Mouse (Mus musculus): Measurements from ENCODE around the gene Hepacam.
A peak's percentile ranks its signal among the peaks of the same experiment; 100 is the strongest.

The Hepacam gene

DNA sequence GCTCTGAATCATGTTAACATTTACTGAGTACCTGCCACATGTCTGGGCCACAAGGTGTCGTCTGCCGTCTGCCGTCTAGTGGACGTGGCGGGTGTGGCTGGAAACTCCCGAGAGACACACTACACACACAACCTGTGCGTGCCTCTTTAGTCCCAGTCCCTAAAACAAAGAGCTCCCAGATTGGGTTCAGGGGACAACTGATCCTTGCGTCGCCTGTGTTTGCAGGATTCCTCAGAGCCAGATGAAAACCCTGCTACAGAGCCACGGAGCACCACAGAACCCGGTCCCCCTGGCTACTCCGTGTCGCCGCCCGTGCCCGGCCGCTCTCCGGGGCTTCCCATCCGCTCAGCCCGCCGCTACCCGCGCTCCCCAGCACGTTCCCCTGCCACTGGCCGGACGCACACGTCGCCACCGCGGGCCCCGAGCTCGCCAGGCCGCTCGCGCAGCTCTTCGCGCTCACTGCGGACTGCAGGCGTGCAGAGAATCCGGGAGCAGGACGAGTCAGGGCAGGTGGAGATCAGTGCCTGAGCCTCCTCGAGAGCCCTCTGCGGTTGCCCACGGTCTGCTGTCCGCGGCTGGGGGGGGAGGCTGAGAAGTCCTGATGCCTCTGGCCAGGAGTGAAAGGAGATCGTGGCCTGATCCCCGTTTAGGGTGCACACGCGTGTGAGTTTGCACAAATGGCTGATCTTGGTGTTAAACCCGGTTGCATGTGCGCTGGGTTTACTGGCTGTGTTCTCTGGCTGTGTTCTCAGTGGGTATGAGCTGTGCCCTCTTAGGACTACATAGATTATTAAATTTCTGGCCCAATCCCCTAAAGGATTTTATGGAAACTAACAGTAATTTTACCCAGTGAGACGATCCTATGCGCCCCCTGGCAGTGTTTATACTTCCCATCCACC, 17.4 kb downstream of the Hepacam start:
- peak; percentile 20 to 22 for DNase-seq

DNA sequence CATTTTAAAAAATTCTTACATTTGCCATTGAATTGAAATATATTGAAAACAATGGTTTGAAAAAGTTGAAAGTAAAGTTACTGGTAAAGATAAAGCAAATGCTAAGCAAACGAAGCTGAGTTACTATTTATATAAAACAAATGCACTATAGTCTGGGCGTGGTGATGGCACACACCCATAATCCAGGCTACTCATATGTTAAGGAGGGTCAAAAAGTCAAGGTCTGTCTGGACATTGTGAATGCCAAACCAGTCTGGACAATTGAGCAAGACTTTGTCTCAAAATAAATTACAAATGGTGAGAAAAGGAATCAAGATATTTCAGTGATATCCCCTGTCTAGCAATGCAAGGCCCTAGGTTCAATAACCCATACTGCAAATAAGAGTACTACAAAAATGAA, 23.7 kb downstream of the Hepacam start:
- no peak for DNase-seq

DNA sequence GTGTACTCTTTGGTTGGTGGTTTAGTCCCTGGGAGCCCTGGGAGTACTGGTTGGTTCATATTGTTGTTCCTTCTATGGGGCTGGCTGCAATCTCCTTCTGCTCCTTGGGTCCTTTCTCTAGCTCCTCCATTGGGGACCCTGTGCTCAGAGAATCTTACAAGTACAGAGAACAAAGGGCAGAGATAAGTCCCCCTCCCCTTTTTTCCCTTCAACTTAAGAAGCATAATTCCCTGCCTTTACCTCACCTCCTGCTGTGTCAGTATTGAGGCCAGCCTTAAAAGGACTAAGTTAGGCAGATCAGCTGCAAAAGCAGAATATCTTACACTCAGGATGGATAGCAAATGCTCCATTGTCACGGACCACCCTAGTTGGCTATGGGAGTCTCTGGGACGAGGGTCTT, 24.9 kb downstream of the Hepacam start:
- DNase-seq, result no peak

DNA sequence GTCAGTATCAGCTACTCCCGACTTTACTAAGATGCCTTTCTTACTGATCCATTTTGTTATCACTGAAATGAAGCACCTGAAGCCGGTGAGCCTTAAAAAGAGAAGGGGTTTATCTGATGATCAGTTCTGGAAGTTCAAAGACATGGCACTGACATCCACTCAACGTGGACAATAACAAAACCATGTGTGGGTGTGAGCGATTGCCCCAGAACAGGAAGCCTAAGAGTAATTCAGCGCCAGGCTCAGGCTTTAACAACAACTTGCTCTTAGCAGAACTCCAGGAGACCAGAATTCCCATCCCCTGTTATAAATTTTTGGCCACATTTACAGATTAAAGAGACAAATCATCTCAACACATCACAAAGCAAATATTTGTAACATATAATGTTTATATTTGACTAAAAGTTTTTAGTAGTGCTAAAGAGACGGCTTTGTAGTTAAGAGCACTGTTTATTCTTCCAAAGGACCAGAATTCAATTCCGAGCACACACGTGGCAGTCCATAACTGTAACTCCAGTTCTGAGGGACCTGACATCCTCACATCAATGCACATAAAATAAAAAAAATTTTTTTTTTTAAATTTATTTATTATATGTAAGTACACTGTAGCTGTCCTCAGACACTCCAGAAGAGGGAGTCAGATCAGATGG, 26.5 kb downstream of the Hepacam start:
- no peak for DNase-seq

DNA sequence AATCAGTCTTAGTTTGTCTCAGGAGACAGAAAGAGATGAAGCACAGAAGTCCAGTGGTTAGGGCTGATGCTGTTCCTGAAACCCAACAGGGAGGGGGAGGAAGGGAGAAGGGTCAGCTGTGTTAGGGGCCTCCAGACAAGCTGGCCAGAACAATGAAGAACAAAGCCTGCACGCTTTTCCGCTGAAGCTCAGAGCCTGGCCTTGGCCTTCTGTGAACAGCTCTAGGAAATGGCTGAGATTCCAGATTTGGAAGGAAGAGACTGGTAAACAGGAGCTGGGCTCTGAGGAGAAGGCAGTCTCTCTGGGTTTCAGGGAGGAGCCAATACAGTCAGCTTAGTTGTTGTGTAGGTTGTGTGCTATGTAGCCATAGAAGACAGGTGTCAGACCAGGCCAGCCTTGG, 33.4 kb downstream of the Hepacam start:
- DNase-seq, result no peak

DNA sequence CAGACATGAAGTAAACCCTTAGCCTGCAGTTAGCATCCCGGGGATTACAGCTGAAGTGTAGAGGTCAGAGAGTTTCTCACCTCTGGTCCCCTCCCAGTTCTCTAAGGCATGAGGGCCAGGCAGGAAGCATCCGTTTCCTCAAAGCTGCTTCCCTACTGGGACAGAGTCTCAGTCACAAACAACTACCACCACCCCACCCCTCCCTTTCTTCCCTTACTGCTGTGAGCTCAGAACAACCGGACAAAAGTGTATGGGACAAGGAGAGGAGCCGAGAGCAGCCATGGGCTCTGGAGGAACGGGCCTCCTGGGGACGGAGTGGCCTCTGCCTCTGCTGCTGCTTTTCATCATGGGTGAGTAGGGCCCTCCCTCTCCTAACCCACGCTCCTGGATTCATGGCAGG, 34.7 kb downstream of the Hepacam start, which contains the start of gene Robo4:
Gene Robo4, plus strand, starts transcription at position 96 of the 400 bp plus-strand sequence.
- DNase-seq, result no peak

DNA sequence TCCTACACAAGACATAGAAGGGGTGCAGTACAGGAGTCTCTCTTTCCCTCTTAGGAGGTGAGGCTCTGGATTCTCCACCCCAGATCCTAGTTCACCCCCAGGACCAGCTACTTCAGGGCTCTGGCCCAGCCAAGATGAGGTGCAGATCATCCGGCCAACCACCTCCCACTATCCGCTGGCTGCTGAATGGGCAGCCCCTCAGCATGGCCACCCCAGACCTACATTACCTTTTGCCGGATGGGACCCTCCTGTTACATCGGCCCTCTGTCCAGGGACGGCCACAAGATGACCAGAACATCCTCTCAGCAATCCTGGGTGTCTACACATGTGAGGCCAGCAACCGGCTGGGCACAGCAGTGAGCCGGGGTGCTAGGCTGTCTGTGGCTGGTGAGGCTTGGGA, 35.4 kb downstream of the Hepacam start:
- no peak for DNase-seq

DNA sequence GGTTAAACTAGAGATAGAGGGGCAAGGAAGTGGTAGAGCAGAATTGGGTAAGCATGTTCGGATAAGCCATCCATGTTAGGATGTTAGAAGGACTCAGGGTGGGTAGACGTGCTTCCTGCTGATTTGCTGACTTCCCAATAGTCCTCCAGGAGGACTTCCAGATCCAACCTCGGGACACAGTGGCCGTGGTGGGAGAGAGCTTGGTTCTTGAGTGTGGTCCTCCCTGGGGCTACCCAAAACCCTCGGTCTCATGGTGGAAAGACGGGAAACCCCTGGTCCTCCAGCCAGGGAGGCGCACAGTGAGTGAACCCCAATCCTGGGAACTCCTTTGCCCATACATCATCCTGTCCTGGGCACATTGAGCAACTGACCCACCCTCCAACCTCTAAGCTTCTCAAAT, 35.9 kb downstream of the Hepacam start:
- no peak for DNase-seq

DNA sequence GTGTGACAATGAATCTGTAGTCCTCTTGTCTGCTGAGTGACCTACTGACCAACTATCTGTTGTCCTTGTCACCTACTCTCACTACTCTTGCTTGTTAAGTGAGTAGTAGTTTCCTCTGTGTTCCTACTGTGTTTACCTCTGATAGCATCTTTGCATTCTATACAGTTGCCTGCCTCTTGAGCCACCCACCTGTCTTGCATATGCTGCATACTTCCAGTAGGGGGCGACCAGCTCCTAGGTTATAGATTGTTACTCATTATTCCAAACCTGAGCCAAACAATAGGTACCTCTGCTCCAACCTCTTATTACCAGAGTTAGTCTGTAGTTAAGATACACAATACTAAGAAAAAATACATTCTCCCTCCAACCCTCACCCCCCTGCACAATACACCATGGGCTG, 39.2 kb downstream of the Hepacam start:
- DNase-seq, result peak; percentile 25 to 61

DNA sequence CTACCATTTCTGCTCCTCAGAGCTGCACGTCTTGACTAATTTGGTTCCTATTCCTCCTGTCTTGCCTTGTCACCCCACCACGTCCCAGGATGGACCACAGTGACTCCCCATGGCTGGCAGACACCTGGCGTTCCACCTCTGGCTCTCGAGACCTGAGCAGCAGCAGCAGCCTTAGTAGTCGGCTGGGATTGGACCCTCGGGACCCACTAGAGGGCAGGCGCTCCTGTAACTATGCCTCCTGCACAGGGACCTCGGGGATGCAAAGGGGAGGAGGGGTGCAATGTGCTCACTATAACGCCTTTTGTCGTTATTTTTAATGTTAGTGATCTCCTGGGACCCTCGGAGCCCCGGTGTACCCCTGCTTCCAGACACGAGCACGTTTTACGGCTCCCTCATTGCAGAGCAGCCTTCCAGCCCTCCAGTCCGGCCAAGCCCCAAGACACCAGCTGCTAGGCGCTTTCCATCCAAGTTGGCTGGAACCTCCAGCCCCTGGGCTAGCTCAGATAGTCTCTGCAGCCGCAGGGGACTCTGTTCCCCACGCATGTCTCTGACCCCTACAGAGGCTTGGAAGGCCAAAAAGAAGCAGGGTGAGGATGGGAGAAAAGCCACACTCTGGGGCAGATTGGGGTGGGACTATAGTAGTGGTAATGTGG, 40.8 kb downstream of the Hepacam start:
- peak in 1 of 2 experiments; percentile 27 for DNase-seq

DNA sequence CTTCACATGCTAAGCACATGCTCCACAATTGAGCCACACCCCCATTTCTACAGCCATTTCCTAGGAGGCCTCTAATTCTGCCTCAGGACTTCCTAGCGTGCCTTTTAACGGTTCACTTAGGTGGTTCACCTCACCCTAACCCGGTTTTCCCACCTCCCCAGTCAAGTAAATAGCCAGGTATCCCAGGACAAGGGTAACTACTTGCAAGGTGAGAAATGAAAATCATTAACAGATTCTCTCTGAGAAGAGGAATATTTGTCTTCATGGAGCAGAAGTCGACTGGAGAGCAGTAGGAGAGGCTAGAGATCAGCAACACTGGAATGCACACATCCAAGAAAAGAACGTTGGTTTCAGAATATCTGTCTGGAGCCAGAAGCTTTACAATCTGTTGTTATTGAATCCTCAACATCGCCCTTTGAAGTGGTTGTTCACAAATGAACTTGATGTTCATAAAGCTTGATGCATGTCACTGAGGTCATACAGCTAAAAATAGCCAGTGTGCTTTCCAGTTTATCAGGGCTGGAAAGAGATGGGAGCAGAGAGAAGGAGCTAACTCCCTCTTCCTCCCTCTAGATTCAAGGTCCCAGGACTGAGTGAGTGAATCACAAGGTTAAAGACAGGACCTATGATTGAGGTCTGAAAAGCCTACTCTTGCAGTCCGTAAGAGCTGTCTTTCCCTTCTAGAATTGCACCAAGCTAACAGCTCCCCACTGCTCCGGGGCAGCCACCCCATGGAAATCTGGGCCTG, 42.7 kb downstream of the Hepacam start:
- no peak for DNase-seq

DNA sequence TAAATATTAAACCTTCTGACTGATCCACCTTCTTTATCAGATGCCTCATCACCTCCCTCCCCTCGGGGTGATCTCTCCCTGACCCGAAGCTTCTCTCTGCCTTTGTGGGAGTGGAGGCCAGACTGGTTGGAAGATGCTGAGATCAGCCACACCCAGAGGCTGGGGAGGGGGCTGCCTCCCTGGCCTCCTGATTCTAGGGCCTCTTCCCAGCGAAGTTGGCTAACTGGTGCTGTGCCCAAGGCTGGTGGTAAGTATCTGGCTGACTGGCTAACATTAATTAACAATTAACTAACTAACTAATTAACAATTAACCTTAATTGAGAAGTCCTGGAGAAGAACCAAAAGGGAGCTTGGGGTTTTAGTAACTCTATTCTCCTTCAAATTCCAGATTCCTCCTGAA, 45.8 kb downstream of the Hepacam start:
- no peak for DNase-seq

DNA sequence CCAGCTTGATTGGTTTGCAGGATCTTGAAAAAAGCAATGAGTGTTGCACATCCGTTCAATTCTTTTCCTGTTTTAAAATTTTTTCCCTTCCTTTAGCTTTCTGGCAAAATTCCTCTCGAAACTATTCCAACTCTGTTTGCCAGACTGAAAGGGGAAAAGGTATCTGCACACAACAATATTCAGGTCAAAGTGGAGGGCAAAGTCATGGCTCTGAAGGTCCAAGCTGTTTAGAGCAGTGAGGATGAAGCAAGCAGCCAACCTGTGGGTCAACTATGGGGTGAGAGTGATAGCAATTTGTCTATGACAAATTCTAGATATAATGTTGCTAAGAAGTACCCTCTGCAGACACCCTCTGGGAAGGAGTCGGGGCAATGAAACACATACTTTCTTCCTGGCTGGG, 47.5 kb downstream of the Hepacam start:
- no peak for DNase-seq

DNA sequence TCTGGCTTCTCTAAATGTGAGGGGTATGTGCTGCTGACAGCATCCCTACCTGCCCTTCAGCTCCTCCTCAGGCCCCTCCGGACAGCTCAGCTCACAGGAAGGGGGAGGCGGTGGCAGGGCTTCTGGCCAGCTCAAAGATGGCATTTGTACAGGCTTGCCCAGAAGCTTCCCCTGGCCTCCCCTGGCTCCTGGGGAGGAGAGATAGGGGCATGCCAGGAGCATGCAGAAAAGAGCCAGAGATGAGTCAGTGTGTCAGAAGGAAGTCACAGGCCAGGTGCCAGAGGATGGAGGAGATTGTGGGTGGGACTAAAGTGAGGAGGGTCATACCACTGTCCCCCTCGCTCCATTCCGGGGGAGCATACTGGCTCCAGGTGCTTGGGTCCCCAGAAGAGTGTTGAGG, 51.6 kb downstream of the Hepacam start:
- DNase-seq, result peak; percentile 67 to 78

DNA sequence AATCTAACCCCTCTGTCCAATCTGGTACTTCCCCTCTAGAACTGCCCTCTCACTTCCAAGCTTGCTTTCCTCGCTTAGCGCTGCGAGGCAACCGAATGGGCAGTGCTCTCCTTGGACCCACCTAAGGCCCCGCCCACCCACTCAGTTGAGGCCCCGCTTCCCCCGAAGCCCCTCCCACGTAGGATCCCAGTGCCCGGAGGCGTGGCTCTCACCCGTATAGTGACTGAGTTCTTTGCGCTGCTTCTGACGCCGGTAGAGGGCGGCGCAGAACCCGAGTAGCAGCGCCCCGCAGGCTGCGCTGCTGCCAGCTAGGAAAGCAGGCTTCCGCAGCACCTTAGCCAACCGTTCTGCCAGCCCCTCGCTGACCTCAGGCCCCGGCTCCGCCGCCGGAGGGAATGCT, 53.5 kb downstream of the Hepacam start:
- peak; percentile 76 to 85 for DNase-seq

DNA sequence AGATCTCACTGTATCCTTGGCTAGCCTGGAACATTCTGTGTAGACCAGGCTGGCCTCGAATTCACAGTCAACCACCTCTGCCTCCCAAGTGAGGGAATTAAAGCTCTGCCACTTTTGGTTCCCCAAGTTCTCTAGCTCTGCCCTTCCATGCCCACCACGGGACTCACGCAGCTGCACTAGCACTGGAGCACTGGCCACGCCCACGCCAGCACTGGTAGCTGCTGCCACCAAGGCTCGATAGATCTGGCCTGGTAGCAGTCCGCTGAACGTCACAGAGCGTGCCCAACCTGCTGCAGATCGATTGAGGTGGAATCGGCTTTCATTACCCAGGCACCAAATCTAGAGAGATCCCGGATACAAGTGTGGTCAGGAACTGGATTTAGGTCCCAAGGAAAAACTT, 54.1 kb downstream of the Hepacam start:
- no peak for DNase-seq

DNA sequence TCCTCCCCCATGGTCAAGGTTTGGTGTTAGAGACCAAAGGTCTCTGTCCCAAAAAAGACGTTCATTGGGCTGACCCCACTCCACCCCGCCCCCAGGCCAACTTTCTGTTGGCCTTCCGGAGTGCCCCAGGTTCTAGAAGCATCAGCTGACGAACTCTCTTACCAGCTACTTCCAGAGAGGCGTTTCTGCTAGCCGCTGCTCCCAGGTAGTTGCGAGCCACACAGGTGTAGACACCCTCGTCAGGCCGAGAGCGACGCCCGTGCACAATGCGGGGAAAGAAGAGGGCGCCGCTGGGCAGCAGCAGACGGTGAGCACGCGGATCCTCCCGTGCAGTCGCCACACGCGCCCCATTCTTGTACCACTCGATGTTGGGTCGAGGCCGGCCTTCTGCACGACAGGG, 62.2 kb downstream of the Hepacam start:
- no peak for DNase-seq

DNA sequence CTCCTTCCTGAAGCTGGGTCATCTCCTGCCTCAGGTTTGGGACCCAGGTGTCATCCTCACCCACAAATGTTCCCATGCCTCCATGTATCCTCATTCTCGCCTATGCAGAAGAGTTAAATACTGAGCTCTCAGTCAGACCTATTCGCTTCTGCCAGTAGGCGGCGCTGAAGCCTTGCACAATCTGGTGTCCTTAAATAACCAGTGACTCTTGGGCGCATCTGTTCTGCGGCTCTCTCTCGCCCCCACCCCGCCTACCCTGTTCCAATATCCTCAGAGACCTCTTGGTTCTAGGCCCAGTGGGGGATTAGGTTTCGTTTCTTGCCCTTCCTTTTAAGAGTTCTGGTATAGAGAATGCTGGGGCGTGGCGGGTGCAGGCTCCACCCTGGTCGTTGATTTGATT, 63.4 kb downstream of the Hepacam start:
- DNase-seq, result peak; percentile 89 to 93

DNA sequence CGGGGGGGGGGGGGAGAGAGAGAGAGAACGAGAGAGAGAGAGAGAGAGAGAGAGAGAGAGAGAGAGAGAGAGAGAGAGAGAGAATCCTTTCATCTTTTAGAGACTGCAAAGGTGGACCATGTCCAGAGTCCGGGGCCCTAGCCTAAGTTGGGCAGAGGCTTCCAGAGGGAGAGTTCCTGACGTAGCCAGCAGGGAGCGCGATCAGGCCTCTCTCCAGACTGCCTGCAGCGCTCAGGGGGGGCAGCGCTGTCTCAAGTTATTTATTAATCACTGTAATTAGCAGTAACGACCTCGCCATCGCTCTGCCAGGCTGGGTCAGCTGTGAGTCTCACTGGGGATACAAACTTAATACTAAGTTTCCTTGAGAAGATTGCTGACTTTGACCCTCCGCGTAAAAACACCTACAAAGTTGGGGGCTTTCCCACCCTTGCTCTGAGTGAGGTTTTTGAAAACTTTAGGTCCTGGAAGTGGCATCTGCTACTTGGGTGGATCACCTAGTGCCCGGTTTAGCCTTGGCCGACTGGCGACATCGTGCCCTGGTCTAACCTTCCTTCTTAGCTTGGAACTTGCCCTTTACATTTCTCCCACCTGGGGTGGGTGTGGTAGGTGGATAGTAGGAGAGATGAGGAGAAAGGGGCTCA, 65.0 kb downstream of the Hepacam start:
- peak in 1 of 2 experiments; percentile 46 for DNase-seq

DNA sequence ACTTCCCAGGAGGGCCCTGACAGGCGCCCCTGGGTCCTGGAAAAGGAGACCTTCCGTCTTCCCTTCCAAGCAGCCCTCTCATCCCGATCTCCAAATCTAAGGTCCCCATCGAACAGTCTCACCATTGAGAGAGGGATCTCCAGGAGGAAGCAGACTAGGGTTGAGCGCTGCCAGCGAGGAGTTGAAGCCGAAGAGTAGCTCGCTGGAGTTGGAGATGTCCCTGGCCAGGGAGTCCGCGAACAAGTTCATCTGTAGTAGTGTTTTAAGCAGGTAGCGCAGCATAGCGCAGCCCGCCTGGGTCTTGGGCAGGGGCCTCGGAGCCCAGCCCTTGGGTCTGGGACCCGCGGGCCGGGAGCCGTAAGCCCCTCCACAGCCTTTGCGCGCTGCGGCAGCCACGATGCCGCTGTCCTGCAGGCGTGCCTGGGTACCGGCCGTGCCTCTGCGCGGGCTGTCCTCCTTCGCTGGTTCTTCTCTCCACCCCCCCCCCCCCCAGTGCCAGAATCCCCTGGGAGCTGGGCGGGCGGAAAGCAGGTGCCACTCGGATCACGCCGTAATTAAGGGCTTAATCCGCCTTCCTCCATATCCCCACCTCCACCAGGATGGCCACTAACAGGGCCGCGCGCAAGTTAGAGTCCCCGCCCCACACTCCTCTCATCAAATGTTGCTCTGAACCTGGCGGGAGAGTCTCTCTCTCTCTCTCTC, 65.7 kb downstream of the Hepacam start, which contains the start of gene Robo3:
Gene Robo3, minus strand, starts transcription at position 527 of the 702 bp plus-strand sequence.
- no peak for DNase-seq

DNA sequence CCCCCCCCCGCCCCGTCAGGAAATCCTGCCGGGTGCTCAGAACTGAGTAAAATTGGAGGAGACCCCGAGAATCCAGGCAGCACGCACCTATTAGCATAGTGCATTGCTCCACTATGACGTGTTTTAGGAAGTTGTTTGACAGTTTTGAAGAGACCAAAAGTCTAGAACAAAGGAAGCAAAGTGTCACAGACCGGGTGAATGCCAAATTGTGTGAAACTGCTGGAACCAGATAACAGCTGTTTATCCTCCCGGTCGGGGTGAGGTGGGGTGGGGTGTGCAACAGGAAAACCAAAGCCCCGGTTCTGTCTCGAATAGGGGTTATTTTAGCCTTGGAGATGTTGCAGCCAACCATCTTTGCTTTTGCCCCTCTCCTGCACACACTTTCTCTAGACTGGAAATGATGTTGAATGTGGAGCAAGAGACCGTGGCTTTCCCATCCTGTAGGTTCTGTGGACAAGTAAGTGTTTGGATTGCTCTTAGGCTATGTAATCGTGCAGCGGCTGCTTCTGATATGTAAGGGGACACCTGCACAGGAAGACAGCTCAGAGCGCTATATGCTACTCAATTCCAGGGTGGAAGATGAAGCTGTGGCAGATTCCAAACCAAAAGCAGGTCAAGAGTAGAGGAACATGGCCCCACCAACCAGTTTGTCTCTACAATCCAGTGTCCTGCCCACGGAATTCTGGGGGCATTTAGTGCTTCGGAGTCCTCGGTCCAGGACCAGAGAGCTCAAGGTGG, 66.8 kb downstream of the Hepacam start:
- DNase-seq, result no peak

Data from cerebellum, postnatal 25 days (tissue).